Mouse (Mus musculus) spleen, adult 2 months (tissue): ENCODE measurements around the gene Rpl9-ps6. TPM values are rescaled to one million over a fixed set of nuclear protein-coding genes. Genes with fewer than 3 reads are reported as not detected.
"Not testable (repeated sequence)": the region's sequence is repeated elsewhere in the genome, so short reads cannot be mapped to it uniquely, and the experiment has no call there.

Experiments
- DNase-seq, 2 experiments: peaks; one replicate each; pipeline versions ENCODE4 v3.0.0 to v3.0.0-alpha.2; 2012 to 2021; ENCODE audit warnings: low spot score in 2 of 2, low read depth in 1 of 2
- H3K27ac ChIP-seq: fragments of 200-500 bp; 2 replicates; pipeline ENCODE4 v1.5.1; 2012; ENCODE audit warnings: low read length, inconsistent platforms; ENCODE audit not compliant: insufficient read depth
- H3K27me3 ChIP-seq: fragments of 200-500 bp; 2 replicates; pipeline ENCODE4 v1.6.1; 2012; ENCODE audit warnings: mild to moderate bottlenecking, moderate library complexity, low read length, inconsistent platforms; ENCODE audit not compliant: control insufficient read depth, insufficient read depth
- H3K36me3 ChIP-seq: fragments of 200-500 bp; 2 replicates; pipeline ENCODE4 v1.6.1; 2012; ENCODE audit warnings: mild to moderate bottlenecking, low read length, inconsistent platforms; ENCODE audit not compliant: control insufficient read depth, insufficient read depth
- H3K4me1 ChIP-seq: fragments of 200-500 bp; 2 replicates; pipeline ENCODE4 v1.6.1; 2011; ENCODE audit warnings: inconsistent platforms; ENCODE audit not compliant: control insufficient read depth, insufficient read depth, insufficient read length
- H3K4me3 ChIP-seq: fragments of 200-500 bp; 2 replicates; pipeline ENCODE4 v1.5.1; 2011; ENCODE audit warnings: mild to moderate bottlenecking, inconsistent platforms; ENCODE audit not compliant: insufficient read depth, insufficient read length; ENCODE audit errors: extremely low read depth
- CTCF ChIP-seq: fragments of 200-500 bp; IDR thresholded peaks from 2 replicates; pipeline ENCODE4 v1.5.1; 2011; ENCODE audit warnings: mild to moderate bottlenecking, inconsistent platforms; ENCODE audit not compliant: insufficient read depth, insufficient read length, insufficient replicate concordance; ENCODE audit errors: extremely low read depth
- POLR2A ChIP-seq: fragments of 200-500 bp; IDR thresholded peaks from 2 replicates; pipeline ENCODE4 v1.6.1; 2011; ENCODE audit warnings: low read depth, low read length, inconsistent platforms
- WGBS: fragments of 180-500 bp; shearing (Covaris S2); methylation state at CpG from one replicate; pipeline ENCODE4 v1.1.7; 2018; 5-methylcytosine and 5-hydroxymethylcytosine counted together
- polyA plus RNA-seq: library from polyadenylated mRNA; depleted of rRNA; stranded (reverse); fragments of >200 nt; gene quantifications from 2 replicates; pipeline ENCODE4 v1.2.3, GENCODE M21; 2012

Gene Rpl9-ps6
- polyA plus RNA-seq, 1 experiment: 3.5 TPM

- H3K36me3 ChIP-seq: peaks cover 12% of the 10 kb centered on the region
- 90% methylated on average over 5 of the region's 5 CpGs for WGBS
- H3K4me1 ChIP-seq: peaks cover 2% of the 10 kb centered on the region; the same call in 1 of the 2 replicates
- no peaks in the 10 kb centered on the region for H3K27me3 ChIP-seq
- no peak for TF ChIP-seq CTCF
- H3K27ac ChIP-seq: no peak overlapping the region
- no peak overlapping the region for H3K4me3 ChIP-seq
- DNase-seq: no peak
These were observed 26.6 kb upstream of the Rpl9-ps6 start for GRCm38 (mm10) chr19:32492981-32493380.

GRCm38 (mm10) chr19:32492339-32492738 lies 26.0 kb upstream of the Rpl9-ps6 start:
- no peak for TF ChIP-seq CTCF
- no peak for TF ChIP-seq POLR2A
- WGBS: 97% methylated on average over 3 of the region's 3 CpGs
- Histone ChIP-seq H3K27me3 (no peaks in the 10 kb centered on the region), H3K4me1 (peaks cover 2% of the 10 kb centered on the region; the same call in 1 of the 2 replicates), H3K27ac (no peak overlapping the region), H3K36me3 (peaks cover 12% of the 10 kb centered on the region), H3K4me3 (no peak overlapping the region)
- no peak for DNase-seq

DNA sequence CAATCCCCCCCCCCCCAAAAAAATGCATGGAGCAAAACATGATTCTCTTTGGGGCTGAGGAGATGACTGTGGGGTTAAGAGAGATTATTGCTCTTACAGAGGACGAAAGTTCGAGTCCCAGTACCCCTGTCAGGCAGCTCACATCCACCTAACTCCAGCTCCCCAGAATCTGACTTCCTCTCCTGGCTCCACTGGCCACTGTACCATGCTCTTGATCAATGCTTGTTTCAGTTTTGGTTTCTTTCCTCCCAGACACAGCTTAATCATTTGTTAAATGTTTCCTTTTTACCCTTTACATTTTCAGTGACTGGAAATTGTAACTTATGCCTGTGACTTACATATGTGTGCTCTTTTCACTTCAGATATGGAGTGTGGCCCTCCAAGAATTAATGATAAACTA lies 24.6 kb upstream of the Rpl9-ps6 start:
- TF ChIP-seq CTCF: no peak
- TF ChIP-seq POLR2A: no peak
- Histone ChIP-seq H3K4me1 (peaks cover 2% of the 10 kb centered on the region; the same call in 1 of the 2 replicates), H3K36me3 (peaks cover 12% of the 10 kb centered on the region), H3K27ac (no peak overlapping the region), H3K27me3 (no peaks in the 10 kb centered on the region), H3K4me3 (no peak overlapping the region)
- 54% methylated on average over 2 of the region's 2 CpGs for WGBS
- no peak for DNase-seq

DNA sequence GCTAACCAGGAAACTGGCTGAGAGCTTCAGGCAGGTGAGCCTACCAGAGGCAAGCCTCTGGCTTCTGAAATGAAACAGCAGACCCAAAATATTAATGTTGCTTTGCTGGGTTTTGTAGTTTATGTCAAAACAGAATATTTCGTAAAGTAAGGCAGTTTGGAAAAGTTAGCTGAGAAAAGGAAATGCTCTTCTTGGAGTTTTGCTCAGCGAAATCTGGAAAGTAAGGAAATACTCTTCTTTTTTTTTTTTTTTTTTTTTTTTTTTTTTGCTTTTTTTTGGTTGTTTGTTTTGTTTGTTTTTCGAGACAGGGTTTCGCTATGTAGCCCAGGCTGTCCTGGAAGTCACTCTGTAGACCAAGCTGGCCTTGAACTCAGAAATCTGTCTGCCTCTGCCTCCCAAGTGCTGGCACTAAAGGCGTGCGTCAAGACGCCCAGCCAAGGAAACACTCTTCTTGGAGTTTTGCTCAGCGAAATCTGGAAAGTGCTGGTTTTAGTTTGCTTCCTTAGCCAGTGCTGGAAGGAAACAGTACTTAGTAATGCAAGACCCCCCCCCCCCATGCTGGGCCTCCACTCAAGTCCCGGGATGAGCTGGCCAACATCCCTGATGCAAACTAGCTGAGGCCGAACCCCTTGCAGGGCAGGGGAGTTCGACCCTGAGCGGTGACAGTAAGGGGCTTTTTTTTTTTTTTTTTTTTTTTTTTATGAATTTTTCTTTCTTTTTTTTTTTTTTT lies 23.0 kb upstream of the Rpl9-ps6 start:
- 85% methylated on average over 12 of the region's 12 CpGs for WGBS
- H3K27ac ChIP-seq: no peak overlapping the region
- H3K27me3 ChIP-seq: no peaks in the 10 kb centered on the region
- no peak for DNase-seq
- peaks cover 10% of the 10 kb centered on the region for H3K36me3 ChIP-seq
- TF ChIP-seq POLR2A (no peak), CTCF (no peak)
- H3K4me3 ChIP-seq: no peak overlapping the region
- H3K4me1 ChIP-seq: 0 out of 2 replicates have a peak, but pooled peaks cover 2% of the 10 kb centered on the region

DNA sequence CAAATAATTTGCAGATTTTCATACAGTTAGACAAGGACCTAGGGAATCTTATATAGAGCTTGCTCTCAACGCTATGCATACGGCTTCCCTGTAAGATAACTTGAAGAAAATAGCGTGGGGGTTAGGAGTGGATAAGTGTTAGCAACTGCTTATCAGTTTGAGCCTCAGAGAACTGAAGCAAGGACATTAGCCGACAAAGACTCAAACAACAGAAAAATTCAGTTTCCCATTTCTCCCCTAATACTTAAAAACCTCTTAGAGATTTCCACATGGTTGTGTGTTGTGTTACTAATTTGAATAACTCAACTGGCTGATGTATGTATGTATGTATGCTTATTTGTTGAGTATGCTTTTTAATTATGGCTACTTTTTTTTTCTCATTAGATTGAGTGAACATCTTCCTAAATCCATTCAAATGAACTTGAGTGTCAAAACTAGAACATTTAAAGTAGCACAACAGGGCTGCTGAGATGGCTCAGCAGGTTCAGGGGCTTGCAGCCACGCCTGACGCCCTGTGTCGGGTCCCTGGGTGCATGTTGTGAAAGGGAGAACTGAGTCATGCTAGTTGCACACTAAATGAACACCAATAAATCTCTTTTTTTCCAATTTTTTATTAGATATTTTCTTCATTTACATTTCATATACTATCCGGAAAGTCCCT lies 21.3 kb upstream of the Rpl9-ps6 start:
- Histone ChIP-seq H3K4me3 (no peak overlapping the region), H3K27ac (no peak overlapping the region)
- TF ChIP-seq POLR2A: no peak
- TF ChIP-seq CTCF: no peak

DNA sequence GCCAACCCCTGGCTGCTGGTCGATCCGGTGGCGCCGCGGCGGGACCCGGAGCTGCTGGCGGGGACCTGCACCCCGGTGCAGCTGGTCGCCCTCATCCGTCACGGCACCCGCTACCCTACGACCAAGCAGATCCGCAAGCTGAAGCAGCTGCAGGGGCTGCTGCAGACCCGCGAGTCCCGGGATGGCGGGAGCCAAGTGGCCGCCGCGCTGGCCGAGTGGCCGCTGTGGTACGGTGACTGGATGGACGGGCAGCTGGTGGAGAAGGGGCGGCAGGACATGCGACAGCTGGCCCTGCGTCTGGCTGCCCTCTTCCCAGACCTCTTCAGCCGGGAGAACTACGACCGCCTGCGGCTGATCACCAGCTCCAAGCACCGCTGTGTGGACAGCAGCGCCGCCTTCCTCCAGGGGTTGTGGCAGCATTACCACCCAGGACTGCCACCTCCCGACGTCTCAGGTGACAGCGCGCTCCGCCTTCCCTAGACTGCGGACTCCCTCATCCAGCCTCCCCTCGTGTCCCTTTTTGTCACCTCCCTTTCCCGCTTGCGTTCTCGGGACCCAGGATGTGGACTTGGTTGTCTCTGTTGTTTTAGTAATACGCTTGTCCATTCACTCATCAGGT lies 19.8 kb upstream of the Rpl9-ps6 start:
- TF ChIP-seq CTCF: peak; percentile 35; the same call in 1 of the 2 replicates
- H3K27me3 ChIP-seq, H3K4me1 ChIP-seq, H3K36me3 ChIP-seq: not testable (repeated sequence)
- whole genome bisulfite sequencing: under 1% methylated on average over 47 of the region's 47 CpGs
- Histone ChIP-seq H3K27ac (peak overlapping the region; percentile 71), H3K4me3 (peak overlapping the region; percentile 74)
- peak in 1 of 2 experiments; percentile 59 for DNase-seq

More for the DNA sequence above, 21.3 kb upstream of the Rpl9-ps6 start:
- H3K36me3 ChIP-seq: peaks cover 5% of the 10 kb centered on the region
- DNase-seq: no peak
- 0 out of 2 replicates have a peak, but pooled peaks cover 2% of the 10 kb centered on the region for H3K4me1 ChIP-seq
- 80% methylated on average over 8 of the region's 8 CpGs for WGBS
- no peaks in the 10 kb centered on the region for H3K27me3 ChIP-seq
